In the genomic region with DNA sequence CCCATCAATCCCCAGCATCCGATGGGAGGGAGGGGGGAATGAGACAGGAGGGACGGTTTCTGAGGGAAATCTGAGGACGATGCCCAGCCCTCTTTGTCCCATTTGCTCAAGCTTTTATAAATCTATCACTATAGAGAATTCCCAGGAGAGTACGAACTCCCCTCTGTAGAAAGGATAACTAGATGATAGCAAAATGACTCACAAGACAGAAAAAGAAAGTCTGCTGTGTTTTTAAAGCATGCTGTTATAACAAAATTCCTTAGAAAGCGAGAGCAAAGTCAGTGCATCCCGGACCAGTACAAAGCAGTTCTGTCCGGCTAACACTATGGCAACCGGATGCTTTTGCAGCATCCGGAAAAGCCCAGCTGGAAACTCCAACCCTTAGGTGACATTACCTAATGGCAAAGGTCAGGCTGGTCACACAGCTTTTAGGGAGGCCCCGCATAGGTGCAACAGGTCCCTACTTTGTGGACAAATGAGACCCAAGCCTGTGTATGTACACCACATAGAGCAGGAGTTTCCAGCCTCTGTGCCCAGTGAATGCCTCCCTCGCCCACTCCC, we compare ENCODE assay signal across 15 mouse cellular contexts. TPM values are rescaled to one million over a fixed set of nuclear protein-coding genes. Genes with fewer than 3 reads are reported as not detected.
A peak's percentile ranks its signal among the peaks of the same experiment; 100 is the strongest.
DNase-seq lines count a peak whose midpoint lies in the region; ATAC-seq and TF ChIP-seq lines count a peak whose summit lies in the region.
"Had no signal": no experiment of that assay in that cellular context is flagged by ENCODE, and none has a peak within 500 bp of the region (broad histone marks: within the 10 kb centered on the region; RNA-seq: fewer than 3 reads in every experiment).

No protein-coding gene starts in this region.

- no peak for TF ChIP-seq CTCF in E14TG2a.4 (conservative IDR thresholded peaks at IDR 0.05; ENCODE audit: low read length)
- no peak for TF ChIP-seq CTCF in forebrain, postnatal 0 days (IDR thresholded peaks at IDR 0.05; ENCODE audit: low read depth)

- H3K27ac ChIP-seq in hindbrain, embryonic 11.5 days (ENCODE audit: low read depth, low read length), result no peak overlapping the region
- no peak overlapping the region for H3K27ac ChIP-seq in hindbrain, embryonic 14.5 days
- H3K27ac ChIP-seq in ES-E14 (ENCODE audit: insufficient read depth, low read depth, low read length, poor library complexity, severe bottlenecking), result peak overlapping the region; percentile 40; the same call in 1 of the 2 replicates
- no peak overlapping the region for H3K27ac ChIP-seq in intestine, embryonic 16.5 days (ENCODE audit: low read length)
- H3K27ac ChIP-seq in forebrain, postnatal 0 days (ENCODE audit: low read depth, low read length), result no peak overlapping the region
- H3K27ac ChIP-seq: left cerebral cortex, adult 2 months; midbrain, embryonic 12.5 days had no signal

- no peak overlapping the region for H3K9ac ChIP-seq in hindbrain, embryonic 11.5 days (ENCODE audit: low read depth, low read length)
- no peak overlapping the region for H3K9ac ChIP-seq in hindbrain, embryonic 14.5 days
- H3K9ac ChIP-seq in ES-E14 (ENCODE audit: insufficient read depth, low read depth, low read length, poor library complexity, severe bottlenecking), result no peak overlapping the region
- no peak overlapping the region; the same call in 1 of the 2 replicates for H3K9ac ChIP-seq in intestine, embryonic 16.5 days (ENCODE audit: low read depth, low read length)
- H3K9ac ChIP-seq in forebrain, postnatal 0 days, result no peak overlapping the region
- H3K9ac ChIP-seq: midbrain, embryonic 12.5 days had no signal

- H3K4me1 ChIP-seq in hindbrain, embryonic 11.5 days (replicated peaks; ENCODE audit: control insufficient read depth, insufficient read depth, low read length), result no peaks in the 10 kb centered on the region
- no peaks in the 10 kb centered on the region for H3K4me1 ChIP-seq in hindbrain, embryonic 14.5 days (replicated peaks; ENCODE audit: control insufficient read depth, insufficient read depth, low read length)
- H3K4me1 ChIP-seq in E14TG2a.4 (replicated peaks; ENCODE audit: low read depth, low read length) (peaks cover 88% of the 10 kb centered on the region), ES-E14 (ENCODE audit: control insufficient read depth in 2 of 2, insufficient read depth in 2 of 2, low read length in 2 of 2, poor library complexity in 1 of 2) (peaks cover 21 to 29% of the 10 kb centered on the region in 2 experiments)
- peaks cover 11% of the 10 kb centered on the region for H3K4me1 ChIP-seq in intestine, embryonic 16.5 days (ENCODE audit: control insufficient read depth, insufficient read depth, low read length)
- H3K4me1 ChIP-seq in forebrain, postnatal 0 days (ENCODE audit: insufficient read depth), result no peaks in the 10 kb centered on the region
- H3K4me1 ChIP-seq: midbrain, embryonic 12.5 days had no signal

- no peak overlapping the region for H3K4me2 ChIP-seq in hindbrain, embryonic 11.5 days (replicated peaks; ENCODE audit: low read depth, low read length)
- H3K4me2 ChIP-seq in hindbrain, embryonic 14.5 days (replicated peaks), result no peak overlapping the region
- H3K4me2 ChIP-seq in intestine, embryonic 16.5 days (ENCODE audit: low read depth, low read length), result no peak overlapping the region
- no peak overlapping the region for H3K4me2 ChIP-seq in forebrain, postnatal 0 days (ENCODE audit: low read depth)
- H3K4me2 ChIP-seq: midbrain, embryonic 12.5 days had no signal

- H3K27me3 ChIP-seq in hindbrain, embryonic 11.5 days (ENCODE audit: control insufficient read depth, insufficient read depth, low read length), result no peaks in the 10 kb centered on the region
- H3K27me3 ChIP-seq in hindbrain, embryonic 14.5 days (ENCODE audit: control insufficient read depth, insufficient read depth, low read length), result peaks cover 11% of the 10 kb centered on the region; the same call in 1 of the 2 replicates
- H3K27me3 ChIP-seq in E14TG2a.4 (ENCODE audit: insufficient read depth, low read length), result peaks cover 8% of the 10 kb centered on the region
- no peaks in the 10 kb centered on the region for H3K27me3 ChIP-seq in intestine, embryonic 16.5 days (replicated peaks; ENCODE audit: control insufficient read depth, insufficient read depth, low read length)
- no peaks in the 10 kb centered on the region for H3K27me3 ChIP-seq in forebrain, postnatal 0 days (ENCODE audit: insufficient read depth, low read length)

- peak; percentile 36 for DNase-seq in hindbrain, embryonic 11.5 days (ENCODE audit: low spot score)
- DNase-seq in hindbrain, embryonic 14.5 days (ENCODE audit: low spot score), result no peak
- no peak for DNase-seq in ES-E14 (ENCODE audit: low read depth, low spot score)
- DNase-seq in adrenal gland, adult 2 months, result no peak
- DNase-seq in forebrain, postnatal 0 days, result no peak
- DNase-seq: adrenal gland, postnatal 10 days; kidney, adult 8-10 months; lung, adult 18-20 months; right cerebral cortex, adult 18-20 months had no signal

- H3K4me3 ChIP-seq in hindbrain, embryonic 11.5 days (ENCODE audit: low read depth, low read length), result no peak overlapping the region
- H3K4me3 ChIP-seq in hindbrain, embryonic 14.5 days (replicated peaks; ENCODE audit: low read length), result no peak overlapping the region
- H3K4me3 ChIP-seq in E14TG2a.4 (replicated peaks; ENCODE audit: low read length) (peak overlapping the region; percentile 65), ES-E14 (ENCODE audit: insufficient read depth in 1 of 2, low read depth in 1 of 2, low read length in 2 of 2, poor library complexity in 1 of 2, severe bottlenecking in 1 of 2) (peak overlapping the region; percentile 6 to 15)
- no peak overlapping the region for H3K4me3 ChIP-seq in intestine, embryonic 16.5 days (ENCODE audit: low read length)
- no peak overlapping the region for H3K4me3 ChIP-seq in forebrain, postnatal 0 days (ENCODE audit: low read depth, low read length)
- H3K4me3 ChIP-seq: left cerebral cortex, adult 2 months; midbrain, embryonic 12.5 days had no signal

- no peak for ATAC-seq in hindbrain, embryonic 11.5 days (ENCODE audit: low FRiP score)
- ATAC-seq in hindbrain, embryonic 14.5 days (ENCODE audit: low FRiP score), result no peak
- ATAC-seq in intestine, embryonic 16.5 days, result peak; percentile 26; the same call in 1 of the 2 replicates
- no peak for ATAC-seq in forebrain, postnatal 0 days

- no peaks in the 10 kb centered on the region for H3K9me3 ChIP-seq in hindbrain, embryonic 11.5 days (ENCODE audit: control insufficient read depth, low read length)
- H3K9me3 ChIP-seq in hindbrain, embryonic 14.5 days (ENCODE audit: control insufficient read depth, low read length), result 0 out of 2 replicates have a peak, but pooled peaks cover 3% of the 10 kb centered on the region
- H3K9me3 ChIP-seq in E14TG2a.4 (ENCODE audit: low read length), result no peaks in the 10 kb centered on the region
- no peaks in the 10 kb centered on the region for H3K9me3 ChIP-seq in ES-E14 (ENCODE audit: control insufficient read depth, insufficient read depth, low read depth, low read length)
- H3K9me3 ChIP-seq in intestine, embryonic 16.5 days (ENCODE audit: control insufficient read depth, low read length), result peaks cover 3% of the 10 kb centered on the region; the same call in 1 of the 2 replicates
- no peaks in the 10 kb centered on the region for H3K9me3 ChIP-seq in forebrain, postnatal 0 days (ENCODE audit: low read length)

- H3K36me3 ChIP-seq in hindbrain, embryonic 11.5 days (ENCODE audit: control insufficient read depth, insufficient read depth, low read length), result no peaks in the 10 kb centered on the region
- H3K36me3 ChIP-seq in hindbrain, embryonic 14.5 days (replicated peaks; ENCODE audit: control insufficient read depth, insufficient read depth), result no peaks in the 10 kb centered on the region
- peaks cover 19% of the 10 kb centered on the region for H3K36me3 ChIP-seq in E14TG2a.4 (ENCODE audit: insufficient read depth, low read length)
- H3K36me3 ChIP-seq in ES-E14 (ENCODE audit: control insufficient read depth, insufficient read depth, low read length, poor library complexity, severe bottlenecking), result no peaks in the 10 kb centered on the region
- H3K36me3 ChIP-seq in intestine, embryonic 16.5 days (ENCODE audit: control insufficient read depth, insufficient read depth, low read length), result no peaks in the 10 kb centered on the region
- no peaks in the 10 kb centered on the region for H3K36me3 ChIP-seq in forebrain, postnatal 0 days (ENCODE audit: insufficient read depth)
- H3K36me3 ChIP-seq: midbrain, embryonic 12.5 days had no signal

- 57% methylated on average over 11 of the region's 11 CpGs for WGBS in hindbrain, embryonic 11.5 days
- 58% methylated on average over 11 of the region's 11 CpGs for WGBS in hindbrain, embryonic 14.5 days
- WGBS in intestine, embryonic 16.5 days, result 51% methylated on average over 11 of the region's 11 CpGs
- WGBS in forebrain, postnatal 0 days, result 67% methylated on average over 11 of the region's 11 CpGs

- in situ Hi-C loops in ES-E14 (cut with MboI; ENCODE audit: low sequenced_read_pairs in 2 of 2, unreplicated experiment in 2 of 2), result no loop called here

TF ChIP-seq in ES-E14, 5 proteins besides CTCF, POLR2A, EP300 and RAD21:
- TF ChIP-seq ZNF384 (IDR thresholded peaks at IDR 0.05; ENCODE audit: low read depth, low read length) (no peak), CHD2 (IDR thresholded peaks at IDR 0.05; ENCODE audit: low read depth, low read length) (no peak), MAFK (IDR thresholded peaks at IDR 0.05; ENCODE audit: insufficient read depth, low read depth, low read length) (no peak), HCFC1 (IDR thresholded peaks at IDR 0.05; ENCODE audit: borderline replicate concordance, insufficient read depth, low read length) (no peak), ZC3H11A (IDR thresholded peaks at IDR 0.05; ENCODE audit: borderline replicate concordance, low read depth, low read length) (no peak)
TF ChIP-seq in ES-E14: peak in this region for 0.

RNA-seq across cellular contexts. Expression of a gene that starts 6.4 kb away (rescaled TPM):
- polyA plus RNA-seq in hindbrain, embryonic 11.5 days (2014; fragmentation: Nextera tagmentation; extraction: Ambion mirVana), result 36.3 and 39.7 TPM in 2 replicates
- 3.6 and 3.9 TPM in 2 replicates for polyA plus RNA-seq in hindbrain, embryonic 14.5 days (2014; fragmentation: Nextera tagmentation; extraction: Ambion mirVana)
- 324 and 408 TPM in 2 replicates for total RNA-seq in ES-E14 (2012; rRNA removed)
- 31.9 and 32.8 TPM in 2 replicates for polyA plus RNA-seq in intestine, embryonic 16.5 days (2015; fragmentation: Nextera tagmentation; extraction: Ambion mirVana)
- 1 to 10 TPM; 4.3 to 7.2 TPM for total RNA-seq in adrenal gland, adult 2 months (2021)
- polyA plus RNA-seq in adrenal gland, adult 2 months (2012; rRNA removed), result 0.90 and 1.8 TPM in 2 replicates
- 4.2 and 4.4 TPM in 2 replicates for total RNA-seq in forebrain, postnatal 0 days (2014; rRNA removed)
- polyA plus RNA-seq in forebrain, postnatal 0 days (2015; fragmentation: Nextera tagmentation; extraction: Ambion mirVana), result 2.8 TPM in 2 replicates
- total RNA-seq: granulocyte monocyte progenitor cell, adult 5-6 weeks; MEL had no signal

Comparison
In these comparisons a context has a peak if more than half of its experiments do, and no peak if none do; other contexts are left out.
1. H3K4me3 ChIP-seq: peak in E14TG2a.4 (single experiment) and ES-E14 (2 of 2); none in hindbrain, embryonic 11.5 days (single experiment), hindbrain, embryonic 14.5 days (single experiment), intestine, embryonic 16.5 days (single experiment) and forebrain, postnatal 0 days (single experiment).